Mouse (Mus musculus): Measurements from ENCODE around the gene Rhof. TPM values are rescaled to one million over a fixed set of nuclear protein-coding genes. Genes with fewer than 3 reads are reported as not detected.

Rhof gene
- polyA plus RNA-seq, 1 experiment, result 70.7 TPM

GRCm38 (mm10) chr5:123169284-123169683 lies 36.8 kb upstream of the Rhof start, which contains the start of gene Psmd9:
Psmd9 (plus strand) TSS chr5:123169413.
- no peak within 1 kb of the TSS for H3K27ac ChIP-seq (ENCODE audit: insufficient read depth, low read length)
- no peaks in the 10 kb centered on the region for H3K4me1 ChIP-seq (ENCODE audit: control insufficient read depth, insufficient read depth, insufficient read length)
- H3K27me3 ChIP-seq (ENCODE audit: control insufficient read depth, insufficient read depth, low read length), result no peaks in the 10 kb centered on the region
- H3K36me3 ChIP-seq (ENCODE audit: control insufficient read depth, insufficient read depth, low read length), result peaks cover 20% of the 10 kb centered on the region
- H3K4me3 ChIP-seq (ENCODE audit: extremely low read depth, insufficient read depth, insufficient read length), result no peak within 1 kb of the TSS
- no peak for DNase-seq (ENCODE audit: low read depth in 1 of 2, low spot score in 2 of 2)
- 81% methylated on average over 5 of the region's 5 CpGs for WGBS
- TF ChIP-seq POLR2A (IDR thresholded peaks at IDR 0.05; ENCODE audit: low read depth, low read length), result no peak
- TF ChIP-seq CTCF (IDR thresholded peaks at IDR 0.05; ENCODE audit: extremely low read depth, insufficient read depth, insufficient read length, insufficient replicate concordance), result no peak

- no peak for DNase-seq (ENCODE audit: low read depth in 1 of 2, low spot score in 2 of 2)
- no peak for TF ChIP-seq POLR2A (IDR thresholded peaks at IDR 0.05; ENCODE audit: low read depth, low read length)
- TF ChIP-seq CTCF (IDR thresholded peaks at IDR 0.05; ENCODE audit: extremely low read depth, insufficient read depth, insufficient read length, insufficient replicate concordance), result no peak
- Histone ChIP-seq H3K4me3 (ENCODE audit: extremely low read depth, insufficient read depth, insufficient read length) (no peak overlapping the region), H3K27ac (ENCODE audit: insufficient read depth, low read length) (no peak overlapping the region), H3K27me3 (ENCODE audit: control insufficient read depth, insufficient read depth, low read length) (no peaks in the 10 kb centered on the region), H3K4me1 (ENCODE audit: control insufficient read depth, insufficient read depth, insufficient read length) (no peaks in the 10 kb centered on the region), H3K36me3 (ENCODE audit: control insufficient read depth, insufficient read depth, low read length) (peaks cover 34% of the 10 kb centered on the region)
- 25% methylated on average over 5 of the region's 5 CpGs for WGBS
These were observed 35.1 kb upstream of the Rhof start for GRCm38 (mm10) chr5:123167591-123167990.

- Histone ChIP-seq H3K27me3 (ENCODE audit: control insufficient read depth, insufficient read depth, low read length) (no peaks in the 10 kb centered on the region), H3K36me3 (ENCODE audit: control insufficient read depth, insufficient read depth, low read length) (peaks cover 43% of the 10 kb centered on the region), H3K27ac (ENCODE audit: insufficient read depth, low read length) (no peak overlapping the region), H3K4me1 (ENCODE audit: control insufficient read depth, insufficient read depth, insufficient read length) (no peaks in the 10 kb centered on the region), H3K4me3 (ENCODE audit: extremely low read depth, insufficient read depth, insufficient read length) (no peak overlapping the region)
- no peak for DNase-seq (ENCODE audit: low read depth in 1 of 2, low spot score in 2 of 2)
- WGBS, result 83% methylated on average over 10 of the region's 10 CpGs
- no peak for TF ChIP-seq CTCF (IDR thresholded peaks at IDR 0.05; ENCODE audit: extremely low read depth, insufficient read depth, insufficient read length, insufficient replicate concordance)
- no peak for TF ChIP-seq POLR2A (IDR thresholded peaks at IDR 0.05; ENCODE audit: low read depth, low read length)
These were observed 33.9 kb upstream of the Rhof start for GRCm38 (mm10) chr5:123166437-123166836.

- H3K27ac ChIP-seq (ENCODE audit: insufficient read depth, low read length), result no peak overlapping the region
- no peak overlapping the region for H3K4me3 ChIP-seq (ENCODE audit: extremely low read depth, insufficient read depth, insufficient read length)
- peak in 1 of 2 experiments; percentile 2 for DNase-seq (ENCODE audit: low read depth in 1 of 2, low spot score in 2 of 2)
- peaks cover 73% of the 10 kb centered on the region for H3K36me3 ChIP-seq (ENCODE audit: control insufficient read depth, insufficient read depth, low read length)
- H3K27me3 ChIP-seq (ENCODE audit: control insufficient read depth, insufficient read depth, low read length), result no peaks in the 10 kb centered on the region
- no peaks in the 10 kb centered on the region for H3K4me1 ChIP-seq (ENCODE audit: control insufficient read depth, insufficient read depth, insufficient read length)
- TF ChIP-seq POLR2A (IDR thresholded peaks at IDR 0.05; ENCODE audit: low read depth, low read length), result no peak
- no peak for TF ChIP-seq CTCF (IDR thresholded peaks at IDR 0.05; ENCODE audit: extremely low read depth, insufficient read depth, insufficient read length, insufficient replicate concordance)
- WGBS, result 89% methylated on average over 9 of the region's 9 CpGs
These were observed 30.4 kb upstream of the Rhof start for GRCm38 (mm10) chr5:123162942-123163341.

GRCm38 (mm10) chr5:123160341-123160740 lies 27.8 kb upstream of the Rhof start:
- DNase-seq (ENCODE audit: low read depth in 1 of 2, low spot score in 2 of 2), result peak in 1 of 2 experiments; percentile 4
- Histone ChIP-seq H3K27ac (ENCODE audit: insufficient read depth, low read length) (no peak overlapping the region), H3K27me3 (ENCODE audit: control insufficient read depth, insufficient read depth, low read length) (no peaks in the 10 kb centered on the region), H3K4me3 (ENCODE audit: extremely low read depth, insufficient read depth, insufficient read length) (no peak overlapping the region), H3K36me3 (ENCODE audit: control insufficient read depth, insufficient read depth, low read length) (peaks cover 70% of the 10 kb centered on the region), H3K4me1 (ENCODE audit: control insufficient read depth, insufficient read depth, insufficient read length) (no peaks in the 10 kb centered on the region)
- WGBS, result 93% methylated on average over 15 of the region's 15 CpGs
- no peak for TF ChIP-seq CTCF (IDR thresholded peaks at IDR 0.05; ENCODE audit: extremely low read depth, insufficient read depth, insufficient read length, insufficient replicate concordance)
- no peak for TF ChIP-seq POLR2A (IDR thresholded peaks at IDR 0.05; ENCODE audit: low read depth, low read length)

GRCm38 (mm10) chr5:123159866-123160265 lies 27.4 kb upstream of the Rhof start:
- H3K4me3 ChIP-seq (ENCODE audit: extremely low read depth, insufficient read depth, insufficient read length), result no peak overlapping the region
- no peak for TF ChIP-seq CTCF (IDR thresholded peaks at IDR 0.05; ENCODE audit: extremely low read depth, insufficient read depth, insufficient read length, insufficient replicate concordance)
- DNase-seq (ENCODE audit: low read depth in 1 of 2, low spot score in 2 of 2), result peak in 1 of 2 experiments; percentile 3
- peaks cover 70% of the 10 kb centered on the region for H3K36me3 ChIP-seq (ENCODE audit: control insufficient read depth, insufficient read depth, low read length)
- H3K27me3 ChIP-seq (ENCODE audit: control insufficient read depth, insufficient read depth, low read length), result no peaks in the 10 kb centered on the region
- no peak overlapping the region for H3K27ac ChIP-seq (ENCODE audit: insufficient read depth, low read length)
- H3K4me1 ChIP-seq (ENCODE audit: control insufficient read depth, insufficient read depth, insufficient read length), result no peaks in the 10 kb centered on the region
- WGBS, result 95% methylated on average over 15 of the region's 15 CpGs

- H3K27ac ChIP-seq (ENCODE audit: insufficient read depth, low read length), result no peak overlapping the region
- H3K36me3 ChIP-seq (ENCODE audit: control insufficient read depth, insufficient read depth, low read length), result peaks cover 66% of the 10 kb centered on the region
- DNase-seq (ENCODE audit: low read depth in 1 of 2, low spot score in 2 of 2), result no peak
- no peaks in the 10 kb centered on the region for H3K27me3 ChIP-seq (ENCODE audit: control insufficient read depth, insufficient read depth, low read length)
- no peak overlapping the region for H3K4me3 ChIP-seq (ENCODE audit: extremely low read depth, insufficient read depth, insufficient read length)
- H3K4me1 ChIP-seq (ENCODE audit: control insufficient read depth, insufficient read depth, insufficient read length), result no peaks in the 10 kb centered on the region
- 94% methylated on average over 4 of the region's 4 CpGs for WGBS
- TF ChIP-seq POLR2A (IDR thresholded peaks at IDR 0.05; ENCODE audit: low read depth, low read length) (no peak), CTCF (IDR thresholded peaks at IDR 0.05; ENCODE audit: extremely low read depth, insufficient read depth, insufficient read length, insufficient replicate concordance) (no peak)
These were observed 27.0 kb upstream of the Rhof start for GRCm38 (mm10) chr5:123159446-123159845.

Measured in spleen, adult 2 months (tissue).